Mouse (Mus musculus) lung, postnatal 0 days (tissue): ENCODE results near the gene Slc4a4.

ENCODE experiments used
- CTCF ChIP-seq: IDR thresholded peaks from 2 replicates; pipeline ENCODE4 v1.5.1; 2016; ENCODE audit warnings: antibody characterized with exemption, mild to moderate bottlenecking
- EP300 ChIP-seq: IDR thresholded peaks from 2 replicates; pipeline ENCODE4 v1.6.1; 2016; ENCODE audit warnings: antibody characterized with exemption, mild to moderate bottlenecking, control low read depth

- TF ChIP-seq CTCF (0 out of 2 replicates have a peak, but pooled peaks have one; percentile 3), EP300 (no peak)
These were observed 102.4 kb downstream of the Slc4a4 start for GRCm38 (mm10) chr5:88989018-88989417.
